Mouse (Mus musculus) brain, embryonic 14.5 days (tissue): ENCODE measurements at regions not wholly inside any gene's neighbourhood (a gene's known extent, or its start where the extent isn't known, plus 50 kb on each side); places are given as distances from the start of the nearest gene placed in this dataset.

ENCODE experiments used
- CTCF ChIP-seq: fragments of 200-500 bp; IDR thresholded peaks from 2 replicates; pipeline ENCODE4 v1.5.1; 2012; ENCODE audit warnings: inconsistent platforms, mild to moderate bottlenecking, moderate library complexity, borderline replicate concordance; ENCODE audit not compliant: insufficient read depth, insufficient read length; ENCODE audit errors: extremely low read depth
- POLR2A ChIP-seq: fragments of 200-500 bp; IDR thresholded peaks from 2 replicates; pipeline ENCODE4 v1.6.1; 2012; ENCODE audit warnings: mild to moderate bottlenecking, inconsistent platforms, borderline replicate concordance; ENCODE audit not compliant: poor library complexity, insufficient read depth, insufficient read length, severe bottlenecking; ENCODE audit errors: extremely low read depth

GRCm38 (mm10) chr9:17195339-17195738, 694.3 kb upstream of the Fat3 start:
- TF ChIP-seq POLR2A (no peak), CTCF (no peak)
